Mouse (Mus musculus) bone marrow, adult 2 months (tissue): ENCODE results near the gene Pex11g. TPM values are rescaled to one million over a fixed set of nuclear protein-coding genes. Genes with fewer than 3 reads are reported as not detected.
A peak's percentile ranks its signal among the peaks of the same experiment; 100 is the strongest.

Experiments
- H3K27ac ChIP-seq: fragments of 200-500 bp; 2 replicates; pipeline ENCODE4 v1.5.1; 2012; ENCODE audit warnings: low read depth, mild to moderate bottlenecking, control low read depth, inconsistent platforms, low read length; ENCODE audit not compliant: control insufficient read depth, poor library complexity, insufficient read depth
- H3K4me1 ChIP-seq: fragments of 200-500 bp; 2 replicates; pipeline ENCODE4 v1.6.1; 2011; ENCODE audit warnings: low read length; ENCODE audit not compliant: control insufficient read depth, insufficient read depth
- H3K4me3 ChIP-seq: fragments of 200-500 bp; replicated peaks from 2 replicates; pipeline ENCODE3; 2011; ENCODE audit warnings: mild to moderate bottlenecking, low read depth, low read length, control low read depth; ENCODE audit not compliant: control insufficient read depth
- CTCF ChIP-seq: fragments of 200-500 bp; IDR thresholded peaks from 2 replicates; pipeline ENCODE4 v1.5.1; 2011; ENCODE audit warnings: low read length, control low read depth; ENCODE audit not compliant: control insufficient read depth, insufficient read depth
- POLR2A ChIP-seq: fragments of 200-500 bp; IDR thresholded peaks from 2 replicates; pipeline ENCODE4 v1.6.1; 2011; ENCODE audit warnings: low read depth, mild to moderate bottlenecking, control low read depth, low read length, borderline replicate concordance; ENCODE audit not compliant: control insufficient read depth
- WGBS: fragments of 180-500 bp; shearing (Covaris S2); methylation state at CpG from one replicate; pipeline ENCODE4 v1.1.7; 2018; 5-methylcytosine and 5-hydroxymethylcytosine counted together
- polyA plus RNA-seq: library from polyadenylated mRNA; stranded (reverse); fragments of >200 nt; gene quantifications from 2 replicates; pipeline ENCODE4 v1.2.4, GENCODE M21; 2011; ENCODE audit warnings: low replicate concordance; ENCODE audit not compliant: missing spikeins, insufficient read depth, insufficient read length

Pex11g gene
- 1.7 and 2.6 TPM in 2 replicates for polyA plus RNA-seq

GRCm38 (mm10) chr8:3467006-3467885 lies at the start of gene Pex11g:
Gene Pex11g, minus strand, starts transcription at chr8:3467680.
- TF ChIP-seq CTCF (no peak), POLR2A (peak; percentile 58; the same call in 1 of the 2 replicates)
- 7% methylated on average over 32 of the region's 32 CpGs for WGBS
- Histone ChIP-seq H3K4me1 (no peaks in the 10 kb centered on the region; the same call in 1 of the 2 replicates), H3K27ac (no peak within 1 kb of the TSS), H3K4me3 (peak within 1 kb of the TSS; percentile 92)

GRCm38 (mm10) chr8:3517117-3517495 lies 49.6 kb upstream of the Pex11g start:
- no peaks in the 10 kb centered on the region; the same call in 1 of the 2 replicates for H3K4me1 ChIP-seq
- peak overlapping the region; percentile 9; the same call in 1 of the 2 replicates for H3K27ac ChIP-seq
- TF ChIP-seq POLR2A (no peak), CTCF (no peak)
- 1% methylated on average over 16 of the region's 16 CpGs for WGBS
- H3K4me3 ChIP-seq: peak overlapping the region; percentile 80

- under 1% methylated on average over 36 of the region's 36 CpGs for WGBS
These were observed 49.1 kb upstream of the Pex11g start for GRCm38 (mm10) chr8:3516450-3517116.

GRCm38 (mm10) chr8:3515771-3516417 lies 48.4 kb upstream of the Pex11g start:
- H3K27ac ChIP-seq: peak overlapping the region; percentile 44
- WGBS: under 1% methylated on average over 25 of the region's 25 CpGs
- TF ChIP-seq POLR2A (no peak), CTCF (no peak)
- H3K4me1 ChIP-seq: no peaks in the 10 kb centered on the region; the same call in 1 of the 2 replicates
- H3K4me3 ChIP-seq: peak overlapping the region; percentile 80

More at GRCm38 (mm10) chr8:3516450-3517116, 49.1 kb upstream of the Pex11g start:
- Histone ChIP-seq H3K27ac (peak overlapping the region; percentile 44), H3K4me3 (peak overlapping the region; percentile 80), H3K4me1 (no peaks in the 10 kb centered on the region; the same call in 1 of the 2 replicates)
- no peak for TF ChIP-seq CTCF
- peak; percentile 15; the same call in 1 of the 2 replicates for TF ChIP-seq POLR2A

- Histone ChIP-seq H3K27ac (peak within 1 kb of the TSS; percentile 44), H3K4me1 (no peaks in the 10 kb centered on the region; the same call in 1 of the 2 replicates), H3K4me3 (peak within 1 kb of the TSS; percentile 80)
- under 1% methylated on average over 25 of the region's 25 CpGs for WGBS
- TF ChIP-seq CTCF: no peak
- peak; percentile 82; the same call in 1 of the 2 replicates for TF ChIP-seq POLR2A
These were observed 47.8 kb upstream of the Pex11g start, which contains the start of gene Pnpla6 for GRCm38 (mm10) chr8:3515260-3515671. Gene Pnpla6, plus strand, starts transcription at chr8:3515384.

GRCm38 (mm10) chr8:3514681-3515247 lies 47.3 kb upstream of the Pex11g start:
- 43% methylated on average over 13 of the region's 13 CpGs for WGBS
- TF ChIP-seq CTCF (no peak), POLR2A (no peak)

GRCm38 (mm10) chr8:3507979-3508754 lies 40.7 kb upstream of the Pex11g start:
- no peak for TF ChIP-seq CTCF
- TF ChIP-seq POLR2A: no peak
- H3K27ac ChIP-seq: no peak overlapping the region
- WGBS: 87% methylated on average over 6 of the region's 6 CpGs
- H3K4me3 ChIP-seq: no peak overlapping the region
- no peaks in the 10 kb centered on the region for H3K4me1 ChIP-seq

More at GRCm38 (mm10) chr8:3514681-3515247, 47.3 kb upstream of the Pex11g start:
- Histone ChIP-seq H3K4me3 (peak overlapping the region; percentile 80), H3K4me1 (no peaks in the 10 kb centered on the region; the same call in 1 of the 2 replicates), H3K27ac (no peak overlapping the region; the same call in 1 of the 2 replicates)
